Mouse (Mus musculus) lung, postnatal 0 days (tissue): ENCODE results near the gene Zbtb7a.

Source experiments
- CTCF ChIP-seq: IDR thresholded peaks from 2 replicates; pipeline ENCODE4 v1.5.1; 2016; ENCODE audit warnings: antibody characterized with exemption, mild to moderate bottlenecking
- EP300 ChIP-seq: IDR thresholded peaks from 2 replicates; pipeline ENCODE4 v1.6.1; 2016; ENCODE audit warnings: antibody characterized with exemption, mild to moderate bottlenecking, control low read depth

DNA sequence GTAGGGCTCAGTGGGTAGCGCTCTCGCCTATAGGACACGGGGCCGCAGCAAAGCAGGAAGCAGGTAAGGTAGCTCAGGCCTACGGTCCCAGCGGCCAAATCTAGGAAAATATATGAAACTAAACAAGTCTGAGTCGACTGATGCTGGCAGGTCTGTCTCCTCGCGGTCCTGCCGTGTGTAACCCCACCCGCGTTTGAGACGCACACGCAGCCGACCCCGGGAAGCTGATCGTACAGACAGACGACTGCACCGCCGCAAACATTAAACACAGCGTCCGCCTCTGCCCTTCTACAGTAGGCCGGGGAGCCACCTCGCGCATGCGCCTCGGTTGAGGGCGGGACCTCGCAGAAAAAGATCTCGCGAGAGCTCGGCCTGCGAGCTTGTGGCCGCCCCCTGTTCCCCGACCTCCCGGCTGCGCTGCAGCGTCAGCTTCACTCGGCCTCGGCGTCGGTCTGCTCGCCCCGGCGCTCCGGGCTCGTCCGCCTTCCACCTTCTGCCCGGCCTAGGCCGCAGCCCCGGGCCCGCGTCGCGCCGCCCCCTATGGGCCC, 29.4 kb upstream of the Zbtb7a start, which contains the start of gene Map2k2:
- TF ChIP-seq CTCF = no peak
- peak; percentile 37; the same call in 1 of the 2 replicates for TF ChIP-seq EP300
